Comparison of ENCODE assay signal across 16 mouse cellular contexts in genomic region chr4:53264501-53264900, GRCm38 (mm10).
DNase-seq lines count a peak whose midpoint lies in the region; ATAC-seq and TF ChIP-seq lines count a peak whose summit lies in the region.
"Had no signal": no experiment of that assay in that cellular context is flagged by ENCODE, and none has a peak within 500 bp of the region (broad histone marks: within the 10 kb centered on the region; RNA-seq: fewer than 3 reads in every experiment).

No protein-coding gene starts in this region.

- peak overlapping the region; percentile 61; the same call in 1 of the 2 replicates for H3K27ac ChIP-seq in heart, embryonic 13.5 days (replicated peaks)
- peak overlapping the region; percentile 43; the same call in 1 of the 2 replicates for H3K27ac ChIP-seq in hindbrain, embryonic 15.5 days (replicated peaks)
- H3K27ac ChIP-seq in hindbrain, embryonic 10.5 days, result no peak overlapping the region
- H3K27ac ChIP-seq in hindbrain, embryonic 16.5 days (ENCODE audit: low read depth, low read length), result peak overlapping the region; percentile 45
- no peak overlapping the region for H3K27ac ChIP-seq in layer of hippocampus, adult 2 months
- H3K27ac ChIP-seq: embryonic facial prominence, embryonic 12.5 days; limb, embryonic 12.5 days; liver, embryonic 12.5 days; stomach, embryonic 15.5 days had no signal

- no peaks in the 10 kb centered on the region for H3K9me3 ChIP-seq in heart, embryonic 13.5 days
- no peaks in the 10 kb centered on the region for H3K9me3 ChIP-seq in hindbrain, embryonic 15.5 days
- no peaks in the 10 kb centered on the region for H3K9me3 ChIP-seq in hindbrain, embryonic 10.5 days
- no peaks in the 10 kb centered on the region for H3K9me3 ChIP-seq in hindbrain, embryonic 16.5 days (ENCODE audit: control insufficient read depth, low read length)
- H3K9me3 ChIP-seq: embryonic facial prominence, embryonic 12.5 days; liver, embryonic 12.5 days; midbrain, embryonic 13.5 days; neural tube, embryonic 13.5 days; stomach, embryonic 15.5 days had no signal

- peaks cover 24% of the 10 kb centered on the region for H3K4me1 ChIP-seq in heart, embryonic 13.5 days
- H3K4me1 ChIP-seq in hindbrain, embryonic 15.5 days (replicated peaks), result peaks cover 24% of the 10 kb centered on the region
- H3K4me1 ChIP-seq in hindbrain, embryonic 10.5 days (replicated peaks), result 0 out of 2 replicates have a peak, but pooled peaks cover 7% of the 10 kb centered on the region
- peaks cover 14% of the 10 kb centered on the region for H3K4me1 ChIP-seq in hindbrain, embryonic 16.5 days (ENCODE audit: control insufficient read depth, insufficient read depth, low read depth, low read length)
- H3K4me1 ChIP-seq: liver, embryonic 12.5 days had no signal

- 64% methylated on average over 2 of the region's 2 CpGs for WGBS in heart, embryonic 13.5 days
- 51% methylated on average over 2 of the region's 2 CpGs for WGBS in hindbrain, embryonic 15.5 days
- WGBS in hindbrain, embryonic 10.5 days, result 93% methylated on average over 2 of the region's 2 CpGs
- WGBS in hindbrain, embryonic 16.5 days, result 36% methylated on average over 2 of the region's 2 CpGs

- H3K4me3 ChIP-seq in heart, embryonic 13.5 days, result no peak overlapping the region
- H3K4me3 ChIP-seq in hindbrain, embryonic 15.5 days, result no peak overlapping the region
- no peak overlapping the region for H3K4me3 ChIP-seq in hindbrain, embryonic 10.5 days
- no peak overlapping the region for H3K4me3 ChIP-seq in hindbrain, embryonic 16.5 days (ENCODE audit: low read length)
- no peak overlapping the region for H3K4me3 ChIP-seq in layer of hippocampus, adult 2 months
- H3K4me3 ChIP-seq: embryonic facial prominence, embryonic 12.5 days; limb, embryonic 12.5 days; liver, embryonic 12.5 days; midbrain, embryonic 13.5 days; neural tube, embryonic 13.5 days; stomach, embryonic 15.5 days had no signal

- H3K4me2 ChIP-seq in heart, embryonic 13.5 days, result no peak overlapping the region; the same call in 1 of the 2 replicates
- no peak overlapping the region for H3K4me2 ChIP-seq in hindbrain, embryonic 15.5 days
- no peak overlapping the region for H3K4me2 ChIP-seq in hindbrain, embryonic 16.5 days (ENCODE audit: low read length)
- H3K4me2 ChIP-seq: embryonic facial prominence, embryonic 12.5 days; limb, embryonic 12.5 days; liver, embryonic 12.5 days; midbrain, embryonic 13.5 days; stomach, embryonic 15.5 days had no signal

- no peak for TF ChIP-seq CTCF in layer of hippocampus, adult 2 months (conservative IDR thresholded peaks at IDR 0.05)

- ATAC-seq in heart, embryonic 13.5 days (ENCODE audit: extremely low read depth, insufficient number of reproducible peaks, low FRiP score, low TSS enrichment), result no peak
- ATAC-seq in hindbrain, embryonic 15.5 days (ENCODE audit: low FRiP score, low read depth), result no peak
- no peak for ATAC-seq in hindbrain, embryonic 16.5 days
- ATAC-seq: activated CD4-positive, CD25-positive, alpha-beta regulatory T cell, adult 4 months; inflammation-experienced regulatory T-cells, adult 6 months; liver, embryonic 12.5 days had no signal

- H3K36me3 ChIP-seq in heart, embryonic 13.5 days, result no peaks in the 10 kb centered on the region
- no peaks in the 10 kb centered on the region for H3K36me3 ChIP-seq in hindbrain, embryonic 15.5 days
- H3K36me3 ChIP-seq in hindbrain, embryonic 10.5 days, result no peaks in the 10 kb centered on the region
- no peaks in the 10 kb centered on the region for H3K36me3 ChIP-seq in hindbrain, embryonic 16.5 days (ENCODE audit: control insufficient read depth, insufficient read depth, low read length)
- H3K36me3 ChIP-seq: embryonic facial prominence, embryonic 12.5 days; limb, embryonic 12.5 days; liver, embryonic 12.5 days; midbrain, embryonic 13.5 days; neural tube, embryonic 13.5 days; stomach, embryonic 15.5 days had no signal

- no peak for DNase-seq in heart, adult 11 months
- no peak for DNase-seq in hindbrain, embryonic 10.5 days (ENCODE audit: low spot score)
- peak; percentile 32 for DNase-seq in retina, postnatal 1 day
- DNase-seq in retina, embryonic 14.5 days (ENCODE audit: low spot score), result no peak
- no peak for DNase-seq in layer of hippocampus, adult 2 months (ENCODE audit: low spot score in 2 of 2)

- H3K9ac ChIP-seq in heart, embryonic 13.5 days, result no peak overlapping the region
- H3K9ac ChIP-seq in hindbrain, embryonic 15.5 days, result no peak overlapping the region
- no peak overlapping the region for H3K9ac ChIP-seq in hindbrain, embryonic 16.5 days (ENCODE audit: low read depth, low read length)
- H3K9ac ChIP-seq: embryonic facial prominence, embryonic 12.5 days; limb, embryonic 12.5 days; liver, embryonic 12.5 days; midbrain, embryonic 13.5 days; neural tube, embryonic 13.5 days; stomach, embryonic 15.5 days had no signal

- H3K27me3 ChIP-seq in heart, embryonic 13.5 days (replicated peaks), result no peaks in the 10 kb centered on the region
- no peaks in the 10 kb centered on the region for H3K27me3 ChIP-seq in hindbrain, embryonic 15.5 days
- no peaks in the 10 kb centered on the region for H3K27me3 ChIP-seq in hindbrain, embryonic 10.5 days (ENCODE audit: insufficient read depth, poor library complexity, severe bottlenecking)
- no peaks in the 10 kb centered on the region for H3K27me3 ChIP-seq in hindbrain, embryonic 16.5 days (replicated peaks; ENCODE audit: control insufficient read depth, insufficient read depth, low read length)
- H3K27me3 ChIP-seq: limb, embryonic 12.5 days; liver, embryonic 12.5 days; midbrain, embryonic 13.5 days; neural tube, embryonic 13.5 days; stomach, embryonic 15.5 days had no signal

Comparison
In these comparisons a context has a peak if more than half of its experiments do, and no peak if none do; other contexts are left out.
1. H3K27ac ChIP-seq: peak in heart, embryonic 13.5 days (single experiment), hindbrain, embryonic 15.5 days (single experiment) and hindbrain, embryonic 16.5 days (single experiment); none in hindbrain, embryonic 10.5 days (single experiment) and layer of hippocampus, adult 2 months (single experiment).